Mouse (Mus musculus) brain, embryonic 14.5 days (tissue): Measurements from ENCODE around the gene Pkp2.

Experiments
- CTCF ChIP-seq: fragments of 200-500 bp; IDR thresholded peaks from 2 replicates; pipeline ENCODE4 v1.5.1; 2012; ENCODE audit warnings: inconsistent platforms, mild to moderate bottlenecking, moderate library complexity, borderline replicate concordance; ENCODE audit not compliant: insufficient read depth, insufficient read length; ENCODE audit errors: extremely low read depth
- POLR2A ChIP-seq: fragments of 200-500 bp; IDR thresholded peaks from 2 replicates; pipeline ENCODE4 v1.6.1; 2012; ENCODE audit warnings: mild to moderate bottlenecking, inconsistent platforms, borderline replicate concordance; ENCODE audit not compliant: poor library complexity, insufficient read depth, insufficient read length, severe bottlenecking; ENCODE audit errors: extremely low read depth

GRCm38 (mm10) chr16:16215645-16216387 is 2.7 kb downstream of the Pkp2 start:
- TF ChIP-seq CTCF (no peak), POLR2A (no peak)
